ENCODE assay signal across 18 mouse cellular contexts in genomic region chr13:94708786-94709185, GRCm38 (mm10).
DNase-seq lines count a peak whose midpoint lies in the region; ATAC-seq lines count a peak whose summit lies in the region.
"Had no signal": no experiment of that assay in that cellular context is flagged by ENCODE, and none has a peak within 500 bp of the region (broad histone marks: within the 10 kb centered on the region; RNA-seq: fewer than 3 reads in every experiment).

No protein-coding gene starts in this region.

- H3K4me1 ChIP-seq in hindbrain, embryonic 13.5 days (replicated peaks) = peaks cover 21% of the 10 kb centered on the region
- H3K4me1 ChIP-seq in hindbrain, embryonic 16.5 days (ENCODE audit: control insufficient read depth, insufficient read depth, low read depth, low read length) = peaks cover 4% of the 10 kb centered on the region
- peaks cover 25% of the 10 kb centered on the region for H3K4me1 ChIP-seq in midbrain, embryonic 11.5 days (ENCODE audit: control insufficient read depth, insufficient read depth, low read length)
- peaks cover 35% of the 10 kb centered on the region for H3K4me1 ChIP-seq in midbrain, embryonic 13.5 days (replicated peaks)
- H3K4me1 ChIP-seq in embryonic facial prominence, embryonic 10.5 days = peaks cover 35% of the 10 kb centered on the region

- H3K9me3 ChIP-seq in hindbrain, embryonic 13.5 days = no peaks in the 10 kb centered on the region
- no peaks in the 10 kb centered on the region for H3K9me3 ChIP-seq in hindbrain, embryonic 16.5 days (ENCODE audit: control insufficient read depth, low read length)
- no peaks in the 10 kb centered on the region for H3K9me3 ChIP-seq in midbrain, embryonic 11.5 days (ENCODE audit: control insufficient read depth, low read length)
- H3K9me3 ChIP-seq in midbrain, embryonic 13.5 days = no peaks in the 10 kb centered on the region
- no peaks in the 10 kb centered on the region for H3K9me3 ChIP-seq in embryonic facial prominence, embryonic 10.5 days
- H3K9me3 ChIP-seq: embryonic facial prominence, embryonic 12.5 days; forebrain, embryonic 12.5 days; G1E; heart, embryonic 12.5 days; hindbrain, embryonic 10.5 days had no signal

- 31% methylated on average over 5 of the region's 5 CpGs for WGBS in hindbrain, embryonic 13.5 days
- 28% methylated on average over 5 of the region's 5 CpGs for WGBS in hindbrain, embryonic 16.5 days
- WGBS in midbrain, embryonic 11.5 days = 31% methylated on average over 5 of the region's 5 CpGs
- WGBS in midbrain, embryonic 13.5 days = 35% methylated on average over 5 of the region's 5 CpGs
- WGBS in embryonic facial prominence, embryonic 10.5 days = 36% methylated on average over 5 of the region's 5 CpGs

- H3K36me3 ChIP-seq in hindbrain, embryonic 13.5 days = no peaks in the 10 kb centered on the region
- no peaks in the 10 kb centered on the region for H3K36me3 ChIP-seq in hindbrain, embryonic 16.5 days (ENCODE audit: control insufficient read depth, insufficient read depth, low read length)
- H3K36me3 ChIP-seq in midbrain, embryonic 11.5 days (ENCODE audit: control insufficient read depth, insufficient read depth, low read length) = no peaks in the 10 kb centered on the region
- H3K36me3 ChIP-seq in midbrain, embryonic 13.5 days = no peaks in the 10 kb centered on the region
- no peaks in the 10 kb centered on the region for H3K36me3 ChIP-seq in embryonic facial prominence, embryonic 10.5 days (replicated peaks)
- H3K36me3 ChIP-seq: embryonic facial prominence, embryonic 12.5 days; forebrain, embryonic 12.5 days; G1E; heart, embryonic 12.5 days; hindbrain, embryonic 10.5 days had no signal

- DNase-seq in embryo, embryonic 10.5 days (ENCODE audit: low spot score) = peak; percentile 51
- no peak for DNase-seq in embryo, embryonic 10 days (ENCODE audit: low spot score)
- DNase-seq in midbrain, embryonic 11.5 days (ENCODE audit: low spot score, missing footprints) = peak; percentile 93
- DNase-seq in embryonic facial prominence, embryonic 10.5 days (ENCODE audit: low spot score) = peak; percentile 16
- DNase-seq: adrenal gland, adult 8-10 months; adrenal gland, postnatal 36 days; B cell, adult 2 months; gastrocnemius, adult 2 months; gastrocnemius, postnatal 25 days had no signal

- peak overlapping the region; percentile 23; the same call in 1 of the 2 replicates for H3K27ac ChIP-seq in hindbrain, embryonic 13.5 days
- H3K27ac ChIP-seq in hindbrain, embryonic 16.5 days (ENCODE audit: low read depth, low read length) = no peak overlapping the region
- no peak overlapping the region for H3K27ac ChIP-seq in midbrain, embryonic 11.5 days (ENCODE audit: low read depth, low read length)
- no peak overlapping the region for H3K27ac ChIP-seq in midbrain, embryonic 13.5 days
- H3K27ac ChIP-seq in embryonic facial prominence, embryonic 10.5 days (replicated peaks) = no peak overlapping the region
- H3K27ac ChIP-seq: embryonic facial prominence, embryonic 12.5 days; gastrocnemius, adult 2 months had no signal

- H3K27me3 ChIP-seq in hindbrain, embryonic 13.5 days = peaks cover 97% of the 10 kb centered on the region
- H3K27me3 ChIP-seq in hindbrain, embryonic 16.5 days (replicated peaks; ENCODE audit: control insufficient read depth, insufficient read depth, low read length) = peaks cover 51% of the 10 kb centered on the region
- peaks cover 92% of the 10 kb centered on the region for H3K27me3 ChIP-seq in midbrain, embryonic 11.5 days (ENCODE audit: control insufficient read depth, insufficient read depth, low read length)
- peaks cover 96% of the 10 kb centered on the region for H3K27me3 ChIP-seq in midbrain, embryonic 13.5 days
- peaks cover 100% of the 10 kb centered on the region for H3K27me3 ChIP-seq in embryonic facial prominence, embryonic 10.5 days (replicated peaks; ENCODE audit: low read depth, poor library complexity, severe bottlenecking)

- H3K9ac ChIP-seq in hindbrain, embryonic 13.5 days = no peak overlapping the region
- no peak overlapping the region for H3K9ac ChIP-seq in hindbrain, embryonic 16.5 days (ENCODE audit: low read depth, low read length)
- no peak overlapping the region for H3K9ac ChIP-seq in midbrain, embryonic 11.5 days (ENCODE audit: low read length)
- no peak overlapping the region for H3K9ac ChIP-seq in midbrain, embryonic 13.5 days (replicated peaks)
- H3K9ac ChIP-seq: embryonic facial prominence, embryonic 12.5 days; forebrain, embryonic 12.5 days; heart, embryonic 12.5 days had no signal

- H3K4me3 ChIP-seq in hindbrain, embryonic 13.5 days = no peak overlapping the region
- H3K4me3 ChIP-seq in hindbrain, embryonic 16.5 days (ENCODE audit: low read length) = no peak overlapping the region
- no peak overlapping the region for H3K4me3 ChIP-seq in midbrain, embryonic 11.5 days (ENCODE audit: low read depth, low read length)
- no peak overlapping the region for H3K4me3 ChIP-seq in midbrain, embryonic 13.5 days (replicated peaks)
- H3K4me3 ChIP-seq in embryonic facial prominence, embryonic 10.5 days = no peak overlapping the region
- H3K4me3 ChIP-seq: embryonic facial prominence, embryonic 12.5 days; gastrocnemius, adult 2 months had no signal

- no peak overlapping the region for H3K4me2 ChIP-seq in hindbrain, embryonic 13.5 days
- no peak overlapping the region for H3K4me2 ChIP-seq in hindbrain, embryonic 16.5 days (ENCODE audit: low read length)
- H3K4me2 ChIP-seq in midbrain, embryonic 11.5 days = no peak overlapping the region
- no peak overlapping the region for H3K4me2 ChIP-seq in midbrain, embryonic 13.5 days (replicated peaks)
- H3K4me2 ChIP-seq: embryonic facial prominence, embryonic 12.5 days had no signal

- no peak for ATAC-seq in hindbrain, embryonic 13.5 days (ENCODE audit: low FRiP score)
- ATAC-seq in hindbrain, embryonic 16.5 days = no peak
- no peak for ATAC-seq in midbrain, embryonic 11.5 days (ENCODE audit: low FRiP score)
- ATAC-seq in midbrain, embryonic 13.5 days = no peak
- ATAC-seq: CD4-positive, CD25-positive, alpha-beta regulatory T cell, adult 4 months had no signal
